Mouse (Mus musculus): Measurements from ENCODE around the gene Gm20388. TPM values are rescaled to one million over a fixed set of nuclear protein-coding genes. Genes with fewer than 3 reads are reported as not detected.

Gene Gm20388
- polyA plus RNA-seq, 1 experiment from 2014 or later, result not detected

- ATAC-seq (ENCODE audit: insufficient number of reproducible peaks, insufficient read depth, low FRiP score, low read depth), result no peak
- Histone ChIP-seq H3K9ac (ENCODE audit: low read length) (no peak overlapping the region), H3K36me3 (ENCODE audit: control insufficient read depth, insufficient read depth, low read length) (no peaks in the 10 kb centered on the region), H3K27me3 (ENCODE audit: control insufficient read depth, insufficient read depth, low read length) (no peaks in the 10 kb centered on the region), H3K4me3 (ENCODE audit: control insufficient read depth in 1 of 2, insufficient read depth in 1 of 2, low read depth in 1 of 2, low read length in 2 of 2) (no peak overlapping the region), H3K27ac (replicated peaks in 1 of 2; ENCODE audit: control insufficient read depth in 1 of 2, insufficient read depth in 1 of 2, low read depth in 2 of 2, low read length in 2 of 2) (no peak overlapping the region), H3K9me3 (ENCODE audit: control insufficient read depth, low read length) (no peaks in the 10 kb centered on the region), H3K4me2 (ENCODE audit: low read length) (no peak overlapping the region), H3K4me1 (ENCODE audit: control insufficient read depth in 2 of 2, insufficient read depth in 2 of 2, low read length in 2 of 2) (no peaks in the 10 kb centered on the region)
- WGBS, result 56% methylated on average over 6 of the region's 6 CpGs
Observed at GRCm38 (mm10) chr8:121861276-121861675, 1950.6 kb downstream of the Gm20388 start.

GRCm38 (mm10) chr8:121861806-121862548 is 1951.3 kb downstream of the Gm20388 start:
- Histone ChIP-seq H3K36me3 (ENCODE audit: control insufficient read depth, insufficient read depth, low read length) (no peaks in the 10 kb centered on the region), H3K27me3 (ENCODE audit: control insufficient read depth, insufficient read depth, low read length) (no peaks in the 10 kb centered on the region), H3K9me3 (ENCODE audit: control insufficient read depth, low read length) (no peaks in the 10 kb centered on the region), H3K4me3 (ENCODE audit: control insufficient read depth in 1 of 2, insufficient read depth in 1 of 2, low read depth in 1 of 2, low read length in 2 of 2) (no peak overlapping the region), H3K4me2 (ENCODE audit: low read length) (no peak overlapping the region), H3K27ac (replicated peaks in 1 of 2; ENCODE audit: control insufficient read depth in 1 of 2, insufficient read depth in 1 of 2, low read depth in 2 of 2, low read length in 2 of 2) (no peak overlapping the region), H3K9ac (ENCODE audit: low read length) (no peak overlapping the region), H3K4me1 (ENCODE audit: control insufficient read depth in 2 of 2, insufficient read depth in 2 of 2, low read length in 2 of 2) (no peaks in the 10 kb centered on the region)
- WGBS, result 66% methylated on average over 10 of the region's 12 CpGs
- no peak for ATAC-seq (ENCODE audit: insufficient number of reproducible peaks, insufficient read depth, low FRiP score, low read depth)

- H3K9ac ChIP-seq (ENCODE audit: low read length), result no peak overlapping the region
- no peaks in the 10 kb centered on the region for H3K9me3 ChIP-seq (ENCODE audit: control insufficient read depth, low read length)
- H3K4me2 ChIP-seq (ENCODE audit: low read length), result no peak overlapping the region
- no peak for ATAC-seq (ENCODE audit: insufficient number of reproducible peaks, insufficient read depth, low FRiP score, low read depth)
- no peaks in the 10 kb centered on the region for H3K27me3 ChIP-seq (ENCODE audit: control insufficient read depth, insufficient read depth, low read length)
- H3K4me3 ChIP-seq (ENCODE audit: control insufficient read depth in 1 of 2, insufficient read depth in 1 of 2, low read depth in 1 of 2, low read length in 2 of 2), result no peak overlapping the region
- no peak overlapping the region for H3K27ac ChIP-seq (replicated peaks in 1 of 2; ENCODE audit: control insufficient read depth in 1 of 2, insufficient read depth in 1 of 2, low read depth in 2 of 2, low read length in 2 of 2)
- 78% methylated on average over 8 of the region's 8 CpGs for WGBS
- H3K36me3 ChIP-seq (ENCODE audit: control insufficient read depth, insufficient read depth, low read length), result no peaks in the 10 kb centered on the region
- no peaks in the 10 kb centered on the region for H3K4me1 ChIP-seq (ENCODE audit: control insufficient read depth in 2 of 2, insufficient read depth in 2 of 2, low read length in 2 of 2)
Observed at GRCm38 (mm10) chr8:121865356-121865755, 1954.7 kb downstream of the Gm20388 start.

GRCm38 (mm10) chr8:121868196-121868595 is 1957.6 kb downstream of the Gm20388 start:
- no peak overlapping the region for H3K27ac ChIP-seq (replicated peaks in 1 of 2; ENCODE audit: control insufficient read depth in 1 of 2, insufficient read depth in 1 of 2, low read depth in 2 of 2, low read length in 2 of 2)

GRCm38 (mm10) chr8:121868896-121869295 is 1958.3 kb downstream of the Gm20388 start:
- H3K4me1 ChIP-seq (ENCODE audit: control insufficient read depth in 2 of 2, insufficient read depth in 2 of 2, low read length in 2 of 2), result peaks cover 4 to 7% of the 10 kb centered on the region in 2 experiments; a peak in 3 of 4 replicates
- H3K9me3 ChIP-seq (ENCODE audit: control insufficient read depth, low read length), result no peaks in the 10 kb centered on the region
- no peaks in the 10 kb centered on the region for H3K27me3 ChIP-seq (ENCODE audit: control insufficient read depth, insufficient read depth, low read length)
- WGBS, result 78% methylated on average over 7 of the region's 7 CpGs
- no peak overlapping the region for H3K9ac ChIP-seq (ENCODE audit: low read length)
- no peak overlapping the region for H3K27ac ChIP-seq (replicated peaks in 1 of 2; ENCODE audit: control insufficient read depth in 1 of 2, insufficient read depth in 1 of 2, low read depth in 2 of 2, low read length in 2 of 2)
- no peaks in the 10 kb centered on the region for H3K36me3 ChIP-seq (ENCODE audit: control insufficient read depth, insufficient read depth, low read length)
- no peak overlapping the region for H3K4me2 ChIP-seq (ENCODE audit: low read length)
- no peak overlapping the region for H3K4me3 ChIP-seq (ENCODE audit: control insufficient read depth in 1 of 2, insufficient read depth in 1 of 2, low read depth in 1 of 2, low read length in 2 of 2)
- no peak for ATAC-seq (ENCODE audit: insufficient number of reproducible peaks, insufficient read depth, low FRiP score, low read depth)

More at GRCm38 (mm10) chr8:121868196-121868595, 1957.6 kb downstream of the Gm20388 start:
- H3K36me3 ChIP-seq (ENCODE audit: control insufficient read depth, insufficient read depth, low read length), result no peaks in the 10 kb centered on the region
- ATAC-seq (ENCODE audit: insufficient number of reproducible peaks, insufficient read depth, low FRiP score, low read depth), result no peak
- no peaks in the 10 kb centered on the region for H3K27me3 ChIP-seq (ENCODE audit: control insufficient read depth, insufficient read depth, low read length)
- H3K4me2 ChIP-seq (ENCODE audit: low read length), result no peak overlapping the region
- peaks cover 4 to 7% of the 10 kb centered on the region in 2 experiments; a peak in 3 of 4 replicates for H3K4me1 ChIP-seq (ENCODE audit: control insufficient read depth in 2 of 2, insufficient read depth in 2 of 2, low read length in 2 of 2)
- H3K9me3 ChIP-seq (ENCODE audit: control insufficient read depth, low read length), result no peaks in the 10 kb centered on the region
- no peak overlapping the region for H3K4me3 ChIP-seq (ENCODE audit: control insufficient read depth in 1 of 2, insufficient read depth in 1 of 2, low read depth in 1 of 2, low read length in 2 of 2)
- 83% methylated on average over 5 of the region's 5 CpGs for WGBS
- no peak overlapping the region for H3K9ac ChIP-seq (ENCODE audit: low read length)

GRCm38 (mm10) chr8:121870190-121870589 is 1959.5 kb downstream of the Gm20388 start:
- Histone ChIP-seq H3K27ac (replicated peaks in 1 of 2; ENCODE audit: control insufficient read depth in 1 of 2, insufficient read depth in 1 of 2, low read depth in 2 of 2, low read length in 2 of 2) (no peak overlapping the region), H3K9me3 (ENCODE audit: control insufficient read depth, low read length) (no peaks in the 10 kb centered on the region), H3K27me3 (ENCODE audit: control insufficient read depth, insufficient read depth, low read length) (no peaks in the 10 kb centered on the region), H3K9ac (ENCODE audit: low read length) (no peak overlapping the region), H3K36me3 (ENCODE audit: control insufficient read depth, insufficient read depth, low read length) (no peaks in the 10 kb centered on the region), H3K4me1 (ENCODE audit: control insufficient read depth in 2 of 2, insufficient read depth in 2 of 2, low read length in 2 of 2) (peaks cover 15 to 19% of the 10 kb centered on the region in 2 experiments), H3K4me2 (ENCODE audit: low read length) (no peak overlapping the region), H3K4me3 (ENCODE audit: control insufficient read depth in 1 of 2, insufficient read depth in 1 of 2, low read depth in 1 of 2, low read length in 2 of 2) (no peak overlapping the region)
- ATAC-seq (ENCODE audit: insufficient number of reproducible peaks, insufficient read depth, low FRiP score, low read depth), result no peak
- 85% methylated on average over 2 of the region's 2 CpGs for WGBS

GRCm38 (mm10) chr8:121871833-121872440 is 1961.3 kb downstream of the Gm20388 start:
- Histone ChIP-seq H3K4me2 (ENCODE audit: low read length) (peak overlapping the region; percentile 44), H3K27ac (replicated peaks in 1 of 2; ENCODE audit: control insufficient read depth in 1 of 2, insufficient read depth in 1 of 2, low read depth in 2 of 2, low read length in 2 of 2) (no peak overlapping the region), H3K27me3 (ENCODE audit: control insufficient read depth, insufficient read depth, low read length) (no peaks in the 10 kb centered on the region), H3K4me1 (ENCODE audit: control insufficient read depth in 2 of 2, insufficient read depth in 2 of 2, low read length in 2 of 2) (peaks cover 26 to 27% of the 10 kb centered on the region in 2 experiments), H3K9me3 (ENCODE audit: control insufficient read depth, low read length) (no peaks in the 10 kb centered on the region), H3K4me3 (ENCODE audit: control insufficient read depth in 1 of 2, insufficient read depth in 1 of 2, low read depth in 1 of 2, low read length in 2 of 2) (no peak overlapping the region), H3K36me3 (ENCODE audit: control insufficient read depth, insufficient read depth, low read length) (no peaks in the 10 kb centered on the region), H3K9ac (ENCODE audit: low read length) (peak overlapping the region; percentile 25)
- peak; percentile 8; the same call in 1 of the 2 replicates for ATAC-seq (ENCODE audit: insufficient number of reproducible peaks, insufficient read depth, low FRiP score, low read depth)
- 15% methylated on average over 10 of the region's 10 CpGs for WGBS

Measured in heart, embryonic 14.5 days (tissue).